Mouse (Mus musculus): ENCODE measurements around the gene Robo1. TPM values are rescaled to one million over a fixed set of nuclear protein-coding genes. Genes with fewer than 3 reads are reported as not detected.

The Robo1 gene
- polyA plus RNA-seq, 1 experiment: 74.4 TPM

- 33% methylated on average over 4 of the region's 4 CpGs for WGBS
- TF ChIP-seq CTCF (IDR thresholded peaks at IDR 0.05; ENCODE audit: insufficient read depth, low read depth, low read length): no peak
- TF ChIP-seq POLR2A (IDR thresholded peaks at IDR 0.05; ENCODE audit: insufficient read depth, low read depth, low read length): no peak
- no peaks in the 10 kb centered on the region for H3K4me1 ChIP-seq (ENCODE audit: control insufficient read depth, insufficient read depth, low read length)
- no peak overlapping the region for H3K27ac ChIP-seq (ENCODE audit: insufficient read depth, low read depth, low read length)
- no peak overlapping the region for H3K4me3 ChIP-seq (ENCODE audit: insufficient read depth, low read depth, low read length)
These were observed 341.2 kb downstream of the Robo1 start for GRCm38 (mm10) chr16:72649314-72649713.

GRCm38 (mm10) chr16:72655411-72655810 lies 347.3 kb downstream of the Robo1 start:
- Histone ChIP-seq H3K4me3 (ENCODE audit: insufficient read depth, low read depth, low read length) (no peak overlapping the region), H3K4me1 (ENCODE audit: control insufficient read depth, insufficient read depth, low read length) (no peaks in the 10 kb centered on the region), H3K27ac (ENCODE audit: insufficient read depth, low read depth, low read length) (no peak overlapping the region; the same call in 1 of the 2 replicates)
- WGBS: 28% methylated on average over 9 of the region's 9 CpGs
- TF ChIP-seq CTCF (IDR thresholded peaks at IDR 0.05; ENCODE audit: insufficient read depth, low read depth, low read length) (no peak), POLR2A (IDR thresholded peaks at IDR 0.05; ENCODE audit: insufficient read depth, low read depth, low read length) (no peak)

DNA sequence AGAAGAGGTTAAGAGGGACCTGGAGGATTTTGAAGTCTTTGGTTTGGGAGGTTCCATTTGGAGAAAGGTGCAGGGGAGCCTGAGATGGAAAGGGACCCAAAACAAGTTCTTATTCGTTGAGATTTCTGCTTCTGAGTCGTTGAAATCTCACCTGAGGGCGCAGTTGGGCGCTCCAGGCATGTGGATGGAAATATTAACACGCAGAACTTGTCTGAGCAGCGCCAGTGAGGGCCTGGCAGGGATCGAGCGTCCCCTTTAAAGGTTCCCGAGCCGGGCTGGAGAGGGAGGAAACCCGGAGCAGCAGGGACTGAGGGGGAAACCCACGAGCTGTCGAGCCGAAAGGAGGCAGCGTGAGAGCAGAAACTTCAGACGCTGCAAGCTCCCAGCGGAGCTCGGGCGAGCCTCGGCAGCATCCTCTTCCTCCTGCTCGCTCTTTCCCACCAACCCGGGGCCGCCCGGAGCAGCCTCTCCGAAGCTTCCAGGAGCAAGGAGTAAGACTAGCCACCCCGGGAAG lies 354.8 kb downstream of the Robo1 start:
- H3K4me3 ChIP-seq (ENCODE audit: insufficient read depth, low read depth, low read length): peak overlapping the region; percentile 69
- under 1% methylated on average over 26 of the region's 26 CpGs for WGBS
- TF ChIP-seq POLR2A (IDR thresholded peaks at IDR 0.05; ENCODE audit: insufficient read depth, low read depth, low read length): peak; percentile 41; the same call in 1 of the 2 replicates
- TF ChIP-seq CTCF (IDR thresholded peaks at IDR 0.05; ENCODE audit: insufficient read depth, low read depth, low read length): no peak
- peaks cover 4% of the 10 kb centered on the region; the same call in 1 of the 2 replicates for H3K4me1 ChIP-seq (ENCODE audit: control insufficient read depth, insufficient read depth, low read length)
- peak overlapping the region; percentile 71 for H3K27ac ChIP-seq (ENCODE audit: insufficient read depth, low read depth, low read length)

- TF ChIP-seq POLR2A (IDR thresholded peaks at IDR 0.05; ENCODE audit: insufficient read depth, low read depth, low read length) (no peak), CTCF (IDR thresholded peaks at IDR 0.05; ENCODE audit: insufficient read depth, low read depth, low read length) (no peak)
- WGBS: under 1% methylated on average over 55 of the region's 55 CpGs
- Histone ChIP-seq H3K4me3 (ENCODE audit: insufficient read depth, low read depth, low read length) (peak overlapping the region; percentile 69), H3K27ac (ENCODE audit: insufficient read depth, low read depth, low read length) (no peak overlapping the region; the same call in 1 of the 2 replicates), H3K4me1 (ENCODE audit: control insufficient read depth, insufficient read depth, low read length) (peaks cover 4% of the 10 kb centered on the region; the same call in 1 of the 2 replicates)
These were observed 355.5 kb downstream of the Robo1 start for GRCm38 (mm10) chr16:72663351-72664232.

- no peak overlapping the region for H3K27ac ChIP-seq (ENCODE audit: insufficient read depth, low read depth, low read length)
- TF ChIP-seq CTCF (IDR thresholded peaks at IDR 0.05; ENCODE audit: insufficient read depth, low read depth, low read length) (no peak), POLR2A (IDR thresholded peaks at IDR 0.05; ENCODE audit: insufficient read depth, low read depth, low read length) (no peak)
- 2% methylated on average over 12 of the region's 12 CpGs for WGBS
These were observed 356.1 kb downstream of the Robo1 start for GRCm38 (mm10) chr16:72664233-72664613.

DNA sequence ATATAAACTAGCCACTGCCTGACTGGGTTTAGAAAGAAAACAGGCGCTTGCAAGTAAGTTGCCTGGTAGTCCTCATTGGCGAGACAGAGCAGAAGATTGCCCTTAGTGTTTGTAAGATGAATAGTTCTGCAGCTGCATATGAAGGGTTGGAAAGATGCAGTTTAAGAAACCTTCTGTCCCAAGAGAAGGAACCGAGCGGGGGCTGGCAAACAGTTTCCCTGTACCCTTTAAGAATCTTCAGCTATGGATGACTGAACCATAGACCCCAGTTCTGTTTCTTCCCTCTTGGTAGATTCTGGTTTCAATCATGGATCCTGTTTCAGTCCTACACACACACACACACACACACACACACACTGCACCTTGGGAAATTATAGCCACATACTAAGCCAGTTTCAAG lies 356.7 kb downstream of the Robo1 start:
- Histone ChIP-seq H3K4me1 (ENCODE audit: control insufficient read depth, insufficient read depth, low read length) (peaks cover 4% of the 10 kb centered on the region; the same call in 1 of the 2 replicates), H3K4me3 (ENCODE audit: insufficient read depth, low read depth, low read length) (0 out of 2 replicates have a peak overlapping the region, but pooled peaks have one; percentile 2), H3K27ac (ENCODE audit: insufficient read depth, low read depth, low read length) (no peak overlapping the region)
- 61% methylated on average over 4 of the region's 4 CpGs for WGBS
- TF ChIP-seq CTCF (IDR thresholded peaks at IDR 0.05; ENCODE audit: insufficient read depth, low read depth, low read length): no peak
- TF ChIP-seq POLR2A (IDR thresholded peaks at IDR 0.05; ENCODE audit: insufficient read depth, low read depth, low read length): no peak

More at GRCm38 (mm10) chr16:72664233-72664613, 356.1 kb downstream of the Robo1 start:
- Histone ChIP-seq H3K4me3 (ENCODE audit: insufficient read depth, low read depth, low read length) (peak overlapping the region; percentile 69), H3K4me1 (ENCODE audit: control insufficient read depth, insufficient read depth, low read length) (peaks cover 4% of the 10 kb centered on the region; the same call in 1 of the 2 replicates)

DNA sequence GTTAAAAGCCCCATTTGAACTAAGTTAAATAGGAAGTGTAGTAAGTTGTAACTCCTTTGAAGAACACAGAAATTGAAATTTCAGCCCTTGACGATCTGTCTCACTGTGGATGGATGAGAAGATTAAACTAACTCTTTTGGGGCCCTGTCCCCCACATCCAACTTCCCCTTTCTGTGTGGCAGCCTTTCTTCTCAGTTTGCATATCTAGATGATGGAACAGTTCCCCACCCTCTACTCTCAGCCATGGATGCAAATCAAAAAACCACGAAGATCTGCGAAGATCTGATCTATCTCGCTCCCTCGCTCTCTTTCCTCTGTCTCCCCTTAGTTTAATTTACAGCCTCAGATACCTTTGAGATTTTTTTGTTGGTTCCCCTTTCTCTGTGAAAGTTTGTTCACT lies 357.3 kb downstream of the Robo1 start:
- TF ChIP-seq CTCF (IDR thresholded peaks at IDR 0.05; ENCODE audit: insufficient read depth, low read depth, low read length) (no peak), POLR2A (IDR thresholded peaks at IDR 0.05; ENCODE audit: insufficient read depth, low read depth, low read length) (no peak)
- H3K4me1 ChIP-seq (ENCODE audit: control insufficient read depth, insufficient read depth, low read length): peaks cover 4% of the 10 kb centered on the region; the same call in 1 of the 2 replicates
- 96% methylated on average over 5 of the region's 5 CpGs for WGBS
- H3K4me3 ChIP-seq (ENCODE audit: insufficient read depth, low read depth, low read length): no peak overlapping the region
- no peak overlapping the region for H3K27ac ChIP-seq (ENCODE audit: insufficient read depth, low read depth, low read length)

DNA sequence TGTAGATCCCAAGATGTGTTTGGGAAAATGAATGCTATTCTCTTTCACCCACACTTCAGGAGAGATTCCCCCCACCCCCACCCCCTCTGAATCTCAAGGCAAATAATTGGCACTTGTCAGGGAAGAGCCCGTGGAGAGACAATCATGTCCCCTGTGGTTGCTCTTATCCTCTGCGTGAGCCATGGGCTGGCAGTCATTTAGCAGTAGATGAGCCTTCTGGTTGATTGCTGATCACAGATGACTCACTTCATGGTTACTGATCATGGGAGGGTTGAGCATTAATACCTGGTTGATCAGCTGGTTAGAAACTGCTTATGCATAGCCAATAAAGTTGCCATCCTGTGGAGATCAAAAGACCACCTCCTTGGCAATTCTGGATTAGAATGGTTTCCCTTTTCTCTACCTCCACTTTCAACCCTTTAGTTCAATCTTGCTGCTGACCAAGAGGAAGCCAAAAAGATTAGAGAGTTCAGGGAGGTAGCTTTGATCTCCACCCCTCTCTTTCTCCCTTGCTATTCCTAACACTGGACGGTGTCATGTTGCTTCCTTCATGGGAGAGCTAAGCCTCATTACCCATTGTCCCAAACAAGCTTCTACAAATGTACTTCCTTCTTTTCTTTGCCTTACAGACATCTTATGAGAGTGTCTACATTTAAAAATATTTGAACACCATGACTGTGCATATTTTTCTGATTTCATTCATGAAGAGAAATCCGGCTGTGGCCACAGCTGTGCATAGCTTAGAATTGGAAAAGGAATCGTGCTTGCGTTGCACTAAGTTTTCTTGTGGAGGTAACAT lies 362.3 kb downstream of the Robo1 start:
- H3K4me3 ChIP-seq (ENCODE audit: insufficient read depth, low read depth, low read length): no peak overlapping the region
- no peak overlapping the region for H3K27ac ChIP-seq (ENCODE audit: insufficient read depth, low read depth, low read length)
- H3K4me1 ChIP-seq (ENCODE audit: control insufficient read depth, insufficient read depth, low read length): no peaks in the 10 kb centered on the region
- WGBS: 74% methylated on average over 6 of the region's 6 CpGs
- TF ChIP-seq POLR2A (IDR thresholded peaks at IDR 0.05; ENCODE audit: insufficient read depth, low read depth, low read length) (no peak), CTCF (IDR thresholded peaks at IDR 0.05; ENCODE audit: insufficient read depth, low read depth, low read length) (no peak)
